Mouse (Mus musculus) CH12.LX (cell line): ENCODE data around the gene Clip3. TPM values are rescaled to one million over a fixed set of nuclear protein-coding genes. Genes with fewer than 3 reads are reported as not detected.

ENCODE experiments used
- DNase-seq: peaks from one replicate; pipeline ENCODE4 v3.0.0-alpha.2; 2013; ENCODE audit errors: extremely low read depth
- H3K27ac ChIP-seq: 2 replicates; pipeline ENCODE4 v1.5.1; 2012; ENCODE audit warnings: low read depth, mild to moderate bottlenecking, control low read depth, moderate library complexity; ENCODE audit not compliant: insufficient read depth
- H3K27me3 ChIP-seq: replicated peaks from 2 replicates; pipeline ENCODE3; 2012; ENCODE audit warnings: inconsistent platforms
- H3K36me3 ChIP-seq, 2 experiments: replicated peaks in 1 of 2; 2 replicates each; pipeline versions ENCODE3 to v1.6.1; 2012; ENCODE audit warnings: inconsistent platforms in 1 of 2, low read length in 1 of 2, mild to moderate bottlenecking in 1 of 2, mixed read lengths in 1 of 2, moderate library complexity in 1 of 2; ENCODE audit not compliant: control insufficient read depth in 1 of 2, insufficient read depth in 1 of 2
- H3K4me1 ChIP-seq, 2 experiments: 2 replicates each; pipeline ENCODE4 v1.6.1; 2012; ENCODE audit warnings: inconsistent platforms in 1 of 2, moderate library complexity in 1 of 2; ENCODE audit not compliant: insufficient read depth in 2 of 2, control insufficient read depth in 1 of 2
- H3K4me2 ChIP-seq: 2 replicates; pipeline ENCODE4 v1.6.1; 2012; ENCODE audit warnings: low read depth, mild to moderate bottlenecking, control low read depth; ENCODE audit not compliant: poor library complexity, insufficient read depth, severe bottlenecking
- H3K4me3 ChIP-seq, 3 experiments: fragments of 150-350 bp in 1 of 3; sonication (generic) in 1 of 3; replicated peaks in 1 of 3; 2 replicates each; pipeline versions ENCODE3 to v1.5.1; 2011 to 2012; ENCODE audit warnings: low read depth in 2 of 3, low read length in 2 of 3, mild to moderate bottlenecking in 2 of 3, moderate library complexity in 2 of 3, control low read depth in 1 of 3, improper control_type of control experiment in 1 of 3, inconsistent platforms in 1 of 3, mixed read lengths in 1 of 3; ENCODE audit not compliant: poor library complexity in 1 of 3
- H3K79me2 ChIP-seq: replicated peaks from 2 replicates; pipeline ENCODE4 v1.6.1; 2012; ENCODE audit warnings: mild to moderate bottlenecking, moderate library complexity; ENCODE audit not compliant: control insufficient read depth, poor library complexity, insufficient read depth, severe bottlenecking; ENCODE audit errors: extremely low read depth
- H3K9ac ChIP-seq: 2 replicates; pipeline ENCODE4 v1.6.1; 2012; ENCODE audit warnings: low read depth, mild to moderate bottlenecking, control low read depth, moderate library complexity; ENCODE audit not compliant: insufficient read depth
- H3K9me3 ChIP-seq: replicated peaks from 2 replicates; pipeline ENCODE3; 2012; ENCODE audit warnings: low read length, inconsistent platforms, mixed read lengths
- BHLHE40 ChIP-seq: IDR thresholded peaks from 2 replicates; pipeline ENCODE4 v1.6.1; 2011; ENCODE audit warnings: mild to moderate bottlenecking, low read depth, low read length, improper control_type of control experiment
- CTCF ChIP-seq, 2 experiments: IDR thresholded peaks in 1 of 2; conservative IDR thresholded peaks in 1 of 2; 2 replicates each; pipeline ENCODE4 v1.5.1; 2011 to 2012; ENCODE audit warnings: low read depth in 2 of 2, low read length in 2 of 2, improper control_type of control experiment in 1 of 2, inconsistent platforms in 1 of 2, mild to moderate bottlenecking in 1 of 2, moderate library complexity in 1 of 2
- EP300 ChIP-seq: IDR thresholded peaks from 2 replicates; pipeline ENCODE4 v1.6.1; 2011; ENCODE audit warnings: low read length, improper control_type of control experiment
- ETS1 ChIP-seq: conservative IDR thresholded peaks from 2 replicates; pipeline ENCODE4 v1.6.1; 2012; ENCODE audit warnings: low read depth, mild to moderate bottlenecking, inconsistent platforms, low read length, improper control_type of control experiment, moderate library complexity
- GABPA ChIP-seq: IDR thresholded peaks from 2 replicates; pipeline ENCODE4 v1.6.1; 2012; ENCODE audit warnings: low read depth, low read length, improper control_type of control experiment, inconsistent platforms; ENCODE audit not compliant: insufficient replicate concordance
- IRF4 ChIP-seq: IDR thresholded peaks from 2 replicates; pipeline ENCODE4 v1.6.1; 2014; ENCODE audit warnings: low read depth, mild to moderate bottlenecking, inconsistent platforms, low read length, improper control_type of control experiment
- JUN ChIP-seq: IDR thresholded peaks from 2 replicates; pipeline ENCODE4 v1.6.1; 2011; ENCODE audit warnings: low read depth, mild to moderate bottlenecking, low read length, improper control_type of control experiment, moderate library complexity; ENCODE audit not compliant: insufficient read depth
- MAX ChIP-seq: IDR thresholded peaks from 2 replicates; pipeline ENCODE4 v1.6.1; 2011; ENCODE audit warnings: low read length, improper control_type of control experiment
- NELFE ChIP-seq: IDR thresholded peaks from 2 replicates; pipeline ENCODE4 v1.6.1; 2011; ENCODE audit warnings: low read depth, low read length, improper control_type of control experiment
- PAX5 ChIP-seq: IDR thresholded peaks from 2 replicates; pipeline ENCODE4 v1.6.1; 2012; ENCODE audit warnings: low read length, inconsistent platforms, mixed read lengths
- POLR2A ChIP-seq: IDR thresholded peaks from 2 replicates; pipeline ENCODE4 v1.6.1; 2011; ENCODE audit warnings: low read depth, mild to moderate bottlenecking, improper control_type of control experiment, low read length
- SIN3A ChIP-seq: IDR thresholded peaks from 2 replicates; pipeline ENCODE4 v1.6.1; 2012; ENCODE audit warnings: low read length, improper control_type of control experiment, inconsistent platforms
- SMC3 ChIP-seq: IDR thresholded peaks from 2 replicates; pipeline ENCODE4 v1.6.1; 2011; ENCODE audit warnings: low read depth, low read length, improper control_type of control experiment
- TBP ChIP-seq: conservative IDR thresholded peaks from 2 replicates; pipeline ENCODE4 v1.6.1; 2011; ENCODE audit warnings: low read depth, low read length, improper control_type of control experiment
- TCF12 ChIP-seq: IDR thresholded peaks from 2 replicates; pipeline ENCODE4 v1.6.1; 2014; ENCODE audit warnings: low read depth, mild to moderate bottlenecking, inconsistent platforms, low read length, improper control_type of control experiment
- UBTF ChIP-seq: IDR thresholded peaks from 2 replicates; pipeline ENCODE4 v1.6.1; 2012; ENCODE audit warnings: low read depth, mild to moderate bottlenecking, inconsistent platforms, low read length, improper control_type of control experiment, moderate library complexity
- USF1 ChIP-seq: IDR thresholded peaks from 2 replicates; pipeline ENCODE4 v1.6.1; 2014; ENCODE audit warnings: low read depth, mild to moderate bottlenecking, inconsistent platforms, low read length, improper control_type of control experiment
- ZC3H11A ChIP-seq: IDR thresholded peaks from 2 replicates; pipeline ENCODE4 v1.6.1; 2012; ENCODE audit warnings: low read depth, mild to moderate bottlenecking, inconsistent platforms, low read length, improper control_type of control experiment
- ZMIZ1 ChIP-seq: IDR thresholded peaks from 2 replicates; pipeline ENCODE4 v1.6.1; 2012; ENCODE audit warnings: low read depth, mild to moderate bottlenecking, inconsistent platforms, low read length, improper control_type of control experiment
- ZNF384 ChIP-seq: IDR thresholded peaks from 2 replicates; pipeline ENCODE4 v1.6.1; 2012; ENCODE audit warnings: low read depth, low read length, improper control_type of control experiment, inconsistent platforms
- dilution Hi-C: fragments of 300-500 bp; cut with MboI; formaldehyde crosslinking; loops from 2 replicates; pipeline ENCODE4 v1.14.3; 2020; ENCODE audit warnings: low sequenced_read_pairs; ENCODE audit not compliant: extremely low pct_unique_long_range_greater_than_20kb, extremely low pct_ligation_motif_present
- in situ Hi-C: fragments of 300-500 bp; cut with MboI; formaldehyde crosslinking; loops from 3 replicates; pipeline ENCODE4 v1.14.3; 2019; ENCODE audit warnings: low sequenced_read_pairs, low pct_ligation_motif_present, low pct_unique_long_range_greater_than_20kb, mixed read lengths
- polyA plus RNA-seq: library from polyadenylated mRNA; unstranded; fragments of >175 nt; gene quantifications from 2 replicates; pipeline ENCODE4 v1.2.1, GENCODE M21; 2012; ENCODE audit warnings: low read depth; ENCODE audit not compliant: insufficient read length
- total RNA-seq, 2 experiments: library from RNA; depleted of rRNA; stranded (reverse); fragments of 300-350 nt in 1 of 2; fragments of >200 nt in 1 of 2; gene quantifications; 2 replicates each; pipeline ENCODE4 v1.2.3; 2012 to 2014

Gene Clip3
- total and polyA plus RNA-seq, 3 experiments = not detected

- H3K27me3 ChIP-seq = peaks cover 9% of the 10 kb centered on the region
- peaks cover 5% of the 10 kb centered on the region; the same call in 1 of the 2 replicates for H3K79me2 ChIP-seq
- DNase-seq = no peak
- H3K4me2 ChIP-seq = no peak overlapping the region
- no peak overlapping the region for H3K9ac ChIP-seq
- no peaks in the 10 kb centered on the region for H3K9me3 ChIP-seq
- H3K27ac ChIP-seq = no peak overlapping the region
- no peak for TF ChIP-seq IRF4
- TF ChIP-seq JUN = no peak
- TF ChIP-seq ZMIZ1 = no peak
- no peak for TF ChIP-seq CTCF (conservative IDR thresholded peaks at IDR 0.05 in 1 of 2, IDR thresholded peaks at IDR 0.05 in 1 of 2; ENCODE audit: low read depth in 2 of 2, low read length in 2 of 2)
- TF ChIP-seq ETS1 = no peak
- TF ChIP-seq ZNF384 = no peak
- no peak for TF ChIP-seq NELFE
- TF ChIP-seq PAX5 = no peak
- TF ChIP-seq SIN3A = no peak
- no peak for TF ChIP-seq TBP
- TF ChIP-seq TCF12 = no peak
- no peak for TF ChIP-seq POLR2A
- TF ChIP-seq GABPA = no peak
- TF ChIP-seq EP300 = no peak
- no peak for TF ChIP-seq UBTF
- TF ChIP-seq ZC3H11A = no peak
- no peak for TF ChIP-seq SMC3
- TF ChIP-seq MAX = no peak
- TF ChIP-seq BHLHE40 = no peak
- in situ Hi-C loops (no loop called here), dilution Hi-C loops (no loop called here)
- H3K4me1 ChIP-seq = peaks cover 5 to 26% of the 10 kb centered on the region in 2 experiments
- H3K4me3 ChIP-seq = no peak overlapping the region
- peaks cover 0 to 8% of the 10 kb centered on the region in 2 experiments for H3K36me3 ChIP-seq
Observed at GRCm38 (mm10) chr7:30281522-30281921, 10.0 kb upstream of the Clip3 start.

GRCm38 (mm10) chr7:30282740-30283139 is 8.8 kb upstream of the Clip3 start:
- no peak for TF ChIP-seq MAX
- peak; percentile 32; the same call in 1 of the 2 replicates for TF ChIP-seq USF1
- TF ChIP-seq, all 38 proteins: peak for 1
- no peak overlapping the region for H3K9ac ChIP-seq
- H3K27ac ChIP-seq = no peak overlapping the region
- H3K79me2 ChIP-seq = peaks cover 5% of the 10 kb centered on the region; the same call in 1 of the 2 replicates
- peaks cover 18% of the 10 kb centered on the region for H3K27me3 ChIP-seq
- H3K4me1 ChIP-seq = peaks cover 8 to 26% of the 10 kb centered on the region in 2 experiments
- H3K9me3 ChIP-seq = no peaks in the 10 kb centered on the region
- H3K4me2 ChIP-seq = no peak overlapping the region
- no peaks in the 10 kb centered on the region for H3K36me3 ChIP-seq
- H3K4me3 ChIP-seq = no peak overlapping the region
- DNase-seq = no peak
- in situ Hi-C loops = no loop called here
- dilution Hi-C loops = no loop called here
